Mouse (Mus musculus): ENCODE measurements around the gene Fbxl19.
"Not testable (repeated sequence)": the region's sequence is repeated elsewhere in the genome, so short reads cannot be mapped to it uniquely, and the experiment has no call there.

Gene Fbxl19

GRCm38 (mm10) chr7:127767671-127768345, 23.5 kb downstream of the Fbxl19 start:
- no peak for DNase-seq (ENCODE audit: low read depth, low spot score)

- no peak for DNase-seq (ENCODE audit: low read depth, low spot score)
These were observed 24.1 kb downstream of the Fbxl19 start for GRCm38 (mm10) chr7:127768346-127768996.

GRCm38 (mm10) chr7:127768997-127769593, 24.8 kb downstream of the Fbxl19 start:
- DNase-seq (ENCODE audit: low read depth, low spot score), result peak; percentile 98

GRCm38 (mm10) chr7:127769651-127770038, 25.3 kb downstream of the Fbxl19 start, which contains the start of gene Orai3:
Orai3 (plus strand) TSS chr7:127769815.
- DNase-seq (ENCODE audit: low read depth, low spot score), result peak; percentile 87

GRCm38 (mm10) chr7:127770039-127770905, 25.9 kb downstream of the Fbxl19 start:
- peak; percentile 42 for DNase-seq (ENCODE audit: low read depth, low spot score)

- no peak for DNase-seq (ENCODE audit: low read depth, low spot score)
These were observed 26.9 kb downstream of the Fbxl19 start for GRCm38 (mm10) chr7:127771262-127771661.

- DNase-seq (ENCODE audit: low read depth, low spot score), result peak; percentile 68
These were observed 27.7 kb downstream of the Fbxl19 start for GRCm38 (mm10) chr7:127772080-127772479.

- DNase-seq (ENCODE audit: low read depth, low spot score), result no peak
These were observed 28.2 kb downstream of the Fbxl19 start for GRCm38 (mm10) chr7:127772557-127772956.

GRCm38 (mm10) chr7:127773664-127774384, 29.5 kb downstream of the Fbxl19 start:
- DNase-seq (ENCODE audit: low read depth, low spot score), result peak; percentile 81

GRCm38 (mm10) chr7:127775837-127776236, 31.5 kb downstream of the Fbxl19 start:
- DNase-seq (ENCODE audit: low read depth, low spot score), result not testable (repeated sequence)

- peak; percentile 85 for DNase-seq (ENCODE audit: low read depth, low spot score)
These were observed 32.1 kb downstream of the Fbxl19 start, which contains the start of gene Setd1a for GRCm38 (mm10) chr7:127776426-127776825. Setd1a (plus strand) TSS chr7:127776670.

- DNase-seq (ENCODE audit: low read depth, low spot score), result peak; percentile 91
These were observed 32.6 kb downstream of the Fbxl19 start for GRCm38 (mm10) chr7:127776878-127777473.

- DNase-seq (ENCODE audit: low read depth, low spot score), result peak; percentile 59
These were observed 33.3 kb downstream of the Fbxl19 start for GRCm38 (mm10) chr7:127777474-127778266.

- DNase-seq (ENCODE audit: low read depth, low spot score), result no peak
These were observed 34.0 kb downstream of the Fbxl19 start for GRCm38 (mm10) chr7:127778350-127778749.

GRCm38 (mm10) chr7:127785308-127785707, 41.0 kb downstream of the Fbxl19 start, which contains the start of gene Gm49388:
Gm49388 (plus strand) TSS chr7:127785608.
- no peak for DNase-seq (ENCODE audit: low read depth, low spot score)

- DNase-seq (ENCODE audit: low read depth, low spot score), result no peak
These were observed 52.9 kb downstream of the Fbxl19 start for GRCm38 (mm10) chr7:127797076-127797845.

- no peak for DNase-seq (ENCODE audit: low read depth, low spot score)
These were observed 54.2 kb downstream of the Fbxl19 start for GRCm38 (mm10) chr7:127798591-127798990.

- no peak for DNase-seq (ENCODE audit: low read depth, low spot score)
These were observed 54.9 kb downstream of the Fbxl19 start for GRCm38 (mm10) chr7:127799211-127799610.

GRCm38 (mm10) chr7:127799738-127800137, 55.4 kb downstream of the Fbxl19 start:
- DNase-seq (ENCODE audit: low read depth, low spot score), result no peak

Measured in 3T3-L1 (cell line).